Mouse (Mus musculus): ENCODE data around the gene Krtap4-1.

Gene Krtap4-1

GRCm38 (mm10) chr11:99585096-99585495 lies 42.9 kb downstream of the Krtap4-1 start:
- no peak for DNase-seq (ENCODE audit: low spot score in 2 of 2)

GRCm38 (mm10) chr11:99583245-99583704 lies 44.8 kb downstream of the Krtap4-1 start, which contains the start of gene Krtap1-4:
Krtap1-4 (minus strand) TSS chr11:99583654.
- no peak for DNase-seq (ENCODE audit: low spot score in 2 of 2)

- no peak for DNase-seq (ENCODE audit: low spot score in 2 of 2)
Measured at GRCm38 (mm10) chr11:99581564-99581963, 46.5 kb downstream of the Krtap4-1 start.

GRCm38 (mm10) chr11:99581051-99581450 lies 47.0 kb downstream of the Krtap4-1 start:
- DNase-seq (ENCODE audit: low spot score in 2 of 2), result no peak

DNA sequence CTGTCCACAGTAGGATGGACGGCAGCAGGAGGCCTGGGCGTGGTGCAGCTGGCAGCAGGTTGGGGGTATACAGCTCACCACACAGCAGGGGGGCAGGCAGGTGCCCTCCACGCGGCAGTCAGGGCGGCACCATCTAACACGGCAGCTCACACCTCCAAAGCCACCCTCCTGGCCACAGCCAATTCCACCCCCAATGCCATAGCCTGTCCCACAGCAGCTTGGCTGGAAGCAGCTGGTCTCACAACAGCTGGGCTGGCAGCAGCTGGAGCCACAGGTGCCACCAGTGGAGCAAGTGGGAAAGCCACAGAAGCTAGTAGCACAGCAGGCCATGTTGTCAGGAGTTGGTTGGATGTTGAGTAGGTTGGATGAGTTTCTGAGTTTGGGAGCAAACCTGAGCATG lies 47.4 kb downstream of the Krtap4-1 start, which contains the start of gene Krtap1-5:
Krtap1-5 (minus strand) TSS at position 381 of the 400 bp plus-strand sequence.
- no peak for DNase-seq (ENCODE audit: low spot score in 2 of 2)
